Mouse (Mus musculus) embryonic facial prominence, embryonic 13.5 days (tissue): ENCODE measurements around the gene Nadsyn1. TPM values are rescaled to one million over a fixed set of nuclear protein-coding genes. Genes with fewer than 3 reads are reported as not detected.

Experiments
- ATAC-seq: fragments of 200-750 bp; cut with Nextera tagmentation; 2 replicates; pipeline ENCODE4 v1.8.0; 2017; ENCODE audit warnings: low read depth; ENCODE audit not compliant: insufficient number of reproducible peaks, insufficient read depth, low FRiP score, low TSS enrichment
- H3K27ac ChIP-seq: fragments of 300-500 bp; sonication (generic); 2 replicates; pipeline ENCODE4 v1.5.1; 2015; ENCODE audit warnings: moderate library complexity, mild to moderate bottlenecking, inconsistent platforms
- H3K27me3 ChIP-seq: fragments of 300-500 bp; sonication (generic); 2 replicates; pipeline ENCODE4 v1.6.1; 2015; ENCODE audit warnings: mild to moderate bottlenecking, inconsistent platforms
- H3K36me3 ChIP-seq: fragments of 300-500 bp; sonication (generic); 2 replicates; pipeline ENCODE4 v1.6.1; 2015; ENCODE audit warnings: mild to moderate bottlenecking, inconsistent platforms
- H3K4me1 ChIP-seq: fragments of 300-500 bp; sonication (generic); 2 replicates; pipeline ENCODE4 v1.6.1; 2015; ENCODE audit warnings: inconsistent platforms
- H3K4me2 ChIP-seq: fragments of 300-500 bp; sonication (generic); 2 replicates; pipeline ENCODE4 v1.6.1; 2015; ENCODE audit warnings: moderate library complexity, mild to moderate bottlenecking, inconsistent platforms
- H3K4me3 ChIP-seq: fragments of 300-500 bp; sonication (generic); 2 replicates; pipeline ENCODE4 v1.5.1; 2015; ENCODE audit warnings: mild to moderate bottlenecking, inconsistent platforms
- H3K9ac ChIP-seq: fragments of 300-500 bp; sonication (generic); 2 replicates; pipeline ENCODE4 v1.6.1; 2015; ENCODE audit warnings: mild to moderate bottlenecking, inconsistent platforms
- H3K9me3 ChIP-seq: fragments of 300-500 bp; sonication (generic); 2 replicates; pipeline ENCODE4 v1.6.1; 2016; ENCODE audit warnings: inconsistent platforms
- WGBS: fragments of 180-500 bp; shearing (Covaris S2); methylation state at CpG from one replicate; pipeline ENCODE4 v1.1.7; 2015; ENCODE audit warnings: mixed read lengths; 5-methylcytosine and 5-hydroxymethylcytosine counted together
- microRNA-seq: library from miRNA; unstranded; fragments of <30 nt; microRNA quantifications from one replicate; pipeline ENCODE4, GENCODE M21; 2016
- polyA plus RNA-seq: library from polyadenylated mRNA; unstranded; fragments of >200 nt; fragmentation: Nextera tagmentation; extraction: Ambion mirVana; gene quantifications from 2 replicates; pipeline ENCODE4 v1.2.1, GENCODE M21; 2015

Nadsyn1 gene
- polyA plus RNA-seq, 1 experiment from 2014 or later = 5.8 TPM

DNA sequence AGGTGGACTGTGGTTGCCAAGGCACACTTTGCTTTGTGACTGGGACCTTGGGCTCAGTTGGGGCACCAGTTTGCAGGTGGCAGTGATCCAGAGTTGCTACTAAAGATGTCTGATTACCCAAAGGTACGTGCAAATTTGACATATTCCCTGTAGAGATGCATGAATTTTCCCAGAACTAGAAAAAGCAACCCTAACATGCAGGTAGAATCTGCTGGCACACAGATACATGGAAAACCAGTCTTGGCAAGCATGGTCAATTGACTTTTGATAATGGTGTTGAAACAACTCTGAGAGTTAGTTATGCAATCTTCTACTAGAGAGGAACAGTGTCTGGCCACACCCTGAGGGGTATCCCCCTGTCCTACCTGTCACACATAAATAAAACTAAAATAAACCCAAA, 71.3 kb downstream of the Nadsyn1 start:
- H3K36me3 ChIP-seq = no peaks in the 10 kb centered on the region
- no peaks in the 10 kb centered on the region for H3K9me3 ChIP-seq
- no peak overlapping the region for H3K4me3 ChIP-seq
- no peak overlapping the region for H3K9ac ChIP-seq
- no peak for ATAC-seq
- H3K4me1 ChIP-seq = peaks cover 11% of the 10 kb centered on the region
- no peak overlapping the region for H3K4me2 ChIP-seq
- no peak overlapping the region for H3K27ac ChIP-seq
- H3K27me3 ChIP-seq = peaks cover 18% of the 10 kb centered on the region
- WGBS = 57% methylated on average over 1 of the region's 1 CpGs

- Histone ChIP-seq H3K4me2 (no peak overlapping the region), H3K27ac (no peak overlapping the region), H3K4me3 (no peak overlapping the region), H3K27me3 (peaks cover 3% of the 10 kb centered on the region; the same call in 1 of the 2 replicates), H3K36me3 (no peaks in the 10 kb centered on the region), H3K4me1 (peaks cover 12% of the 10 kb centered on the region), H3K9me3 (no peaks in the 10 kb centered on the region), H3K9ac (no peak overlapping the region)
- ATAC-seq = no peak
- 69% methylated on average over 3 of the region's 3 CpGs for WGBS
Measured at GRCm38 (mm10) chr7:143749045-143749444, 73.6 kb downstream of the Nadsyn1 start.

- WGBS = 4% methylated on average over 16 of the region's 16 CpGs
Measured at GRCm38 (mm10) chr7:143748041-143748868, 74.4 kb downstream of the Nadsyn1 start.

More at GRCm38 (mm10) chr7:143748041-143748868, 74.4 kb downstream of the Nadsyn1 start:
- H3K9ac ChIP-seq = peak overlapping the region; percentile 55; the same call in 1 of the 2 replicates
- H3K4me1 ChIP-seq = peaks cover 12% of the 10 kb centered on the region
- 0 out of 2 replicates have a peak overlapping the region, but pooled peaks have one; percentile 9 for H3K4me3 ChIP-seq
- no peaks in the 10 kb centered on the region for H3K9me3 ChIP-seq
- no peaks in the 10 kb centered on the region for H3K36me3 ChIP-seq
- peak overlapping the region; percentile 51 for H3K4me2 ChIP-seq
- peak; percentile 68 for ATAC-seq
- peak overlapping the region; percentile 41; the same call in 1 of the 2 replicates for H3K27ac ChIP-seq
- peaks cover 3% of the 10 kb centered on the region; the same call in 1 of the 2 replicates for H3K27me3 ChIP-seq

Small RNAs within 50 kb of the gene (microRNA-seq; reads per million reads assigned to microRNA genes)
- gene Gm22064 = not detected

Other genes with a start within 250 kb of the Nadsyn1 start
- gene Cars, start 222.8 kb downstream of the Nadsyn1 start, polyA plus RNA-seq = 59.2 and 61.8 TPM in 2 replicates
- 0.46 and 0.65 TPM in 2 replicates for gene Tnfrsf26, start 194.1 kb downstream of the Nadsyn1 start, polyA plus RNA-seq
- gene Tnfrsf22, start 173.2 kb downstream of the Nadsyn1 start, polyA plus RNA-seq = 11.6 and 15.0 TPM in 2 replicates
- gene Tnfrsf23, start 137.0 kb downstream of the Nadsyn1 start, polyA plus RNA-seq = 1.0 and 1.8 TPM in 2 replicates
- gene Osbpl5, start 65.9 kb downstream of the Nadsyn1 start, polyA plus RNA-seq = 37.9 and 43.6 TPM in 2 replicates
- gene Mrgprg, start 55.9 kb downstream of the Nadsyn1 start, polyA plus RNA-seq = not detected in 2 replicates
- 0.86 and 1.4 TPM in 2 replicates for gene Mrgpre, start 38.3 kb downstream of the Nadsyn1 start, polyA plus RNA-seq
- 39.6 and 41.5 TPM in 2 replicates for gene Dhcr7, start 296 bp upstream of the Nadsyn1 start, polyA plus RNA-seq
- gene Gm498, start 44.0 kb upstream of the Nadsyn1 start, polyA plus RNA-seq = not detected in 2 replicates
- 1.5 and 1.7 TPM in 2 replicates for gene Shank2, start 179.1 kb upstream of the Nadsyn1 start, polyA plus RNA-seq